Mouse (Mus musculus) left cerebral cortex, adult 2 months (tissue): ENCODE measurements around the gene Nup210. TPM values are rescaled to one million over a fixed set of nuclear protein-coding genes. Genes with fewer than 3 reads are reported as not detected.

Source experiments
- DNase-seq, 2 experiments: peaks; one replicate each; pipeline ENCODE4 v3.0.0; 2021 to 2022; ENCODE audit warnings: low spot score in 2 of 2, mixed read lengths in 1 of 2; ENCODE audit errors: extremely low spot score in 1 of 2
- H3K27ac ChIP-seq: fragments of 200-600 bp; 2 replicates; pipeline ENCODE4 v1.8.1; 2022
- H3K4me3 ChIP-seq: fragments of 200-600 bp; 2 replicates; pipeline ENCODE4 v1.8.1; 2022
- CTCF ChIP-seq: fragments of 200-600 bp; IDR thresholded peaks from 2 replicates; pipeline ENCODE4 v1.8.1; 2022; ENCODE audit warnings: antibody characterized with exemption, mild to moderate bottlenecking, moderate library complexity
- intact Hi-C: fragments of 180-260 bp; cut with DNase I; formaldehyde crosslinking; loops from one replicate; pipeline ENCODE4 v1.15.1; 2025
- total RNA-seq, 2 experiments: library from RNA; stranded (reverse); gene quantifications; 2 replicates each; pipeline ENCODE4 v1.2.3; 2021

Gene Nup210
- total RNA-seq, 2 experiments from 2014 or later = 23.5 to 24.5 TPM

- H3K4me3 ChIP-seq = no peak overlapping the region
- DNase-seq = no peak
- no peak for TF ChIP-seq CTCF
- no peak overlapping the region for H3K27ac ChIP-seq
- intact Hi-C loops = no loop called here
These were observed 18.8 kb downstream of the Nup210 start for GRCm38 (mm10) chr6:91097879-91098278.

GRCm38 (mm10) chr6:91095072-91095601 is 21.5 kb downstream of the Nup210 start:
- Histone ChIP-seq H3K27ac (no peak overlapping the region), H3K4me3 (no peak overlapping the region)
- peak in 1 of 2 experiments; percentile 25 for DNase-seq
- no peak for TF ChIP-seq CTCF
- intact Hi-C loops = no loop called here

- no peak for DNase-seq
- no peak overlapping the region for H3K4me3 ChIP-seq
- TF ChIP-seq CTCF = no peak
- intact Hi-C loops = no loop called here
- H3K27ac ChIP-seq = no peak overlapping the region
These were observed 24.3 kb downstream of the Nup210 start for GRCm38 (mm10) chr6:91092216-91092899.

GRCm38 (mm10) chr6:91085114-91085892 is 31.3 kb downstream of the Nup210 start:
- intact Hi-C loops = no loop called here
- Histone ChIP-seq H3K27ac (no peak overlapping the region), H3K4me3 (no peak overlapping the region)
- TF ChIP-seq CTCF = peak; percentile 42
- no peak for DNase-seq

- TF ChIP-seq CTCF = peak; percentile 10
- no peak overlapping the region for H3K27ac ChIP-seq
- intact Hi-C loops = no loop called here
- no peak for DNase-seq
- no peak overlapping the region for H3K4me3 ChIP-seq
These were observed 36.6 kb downstream of the Nup210 start for GRCm38 (mm10) chr6:91080033-91080432.

- Histone ChIP-seq H3K4me3 (no peak overlapping the region), H3K27ac (peak overlapping the region; percentile 71)
- intact Hi-C loops = no loop called here
- peak; percentile 77 to 80 for DNase-seq
- no peak for TF ChIP-seq CTCF
These were observed 40.4 kb downstream of the Nup210 start for GRCm38 (mm10) chr6:91076249-91076648.

- no peak for DNase-seq
- no peak overlapping the region for H3K4me3 ChIP-seq
- no peak for TF ChIP-seq CTCF
- intact Hi-C loops = no loop called here
- no peak overlapping the region for H3K27ac ChIP-seq
These were observed 48.1 kb downstream of the Nup210 start for GRCm38 (mm10) chr6:91068511-91068910.

- H3K4me3 ChIP-seq = no peak overlapping the region
- TF ChIP-seq CTCF = peak; percentile 26; the same call in 1 of the 2 replicates
- H3K27ac ChIP-seq = no peak overlapping the region
- intact Hi-C loops = no loop called here
- DNase-seq = no peak
These were observed 49.6 kb downstream of the Nup210 start for GRCm38 (mm10) chr6:91067048-91067447.

GRCm38 (mm10) chr6:91061296-91061695 is 55.3 kb downstream of the Nup210 start:
- no peak overlapping the region for H3K27ac ChIP-seq
- intact Hi-C loops = no loop called here
- no peak for DNase-seq
- TF ChIP-seq CTCF = no peak
- H3K4me3 ChIP-seq = no peak overlapping the region

GRCm38 (mm10) chr6:91059711-91060110 is 56.9 kb downstream of the Nup210 start:
- peak; percentile 85 for TF ChIP-seq CTCF
- intact Hi-C loops = loop anchor here (5.0 to 10.0 kb wide), 3 partner anchors 83 to 242 kb away; no protein-coding TSS in a partner anchor

GRCm38 (mm10) chr6:91057989-91058388 is 58.6 kb downstream of the Nup210 start:
- Histone ChIP-seq H3K4me3 (no peak overlapping the region), H3K27ac (peak overlapping the region; percentile 71; the same call in 1 of the 2 replicates)
- DNase-seq = no peak
- no peak for TF ChIP-seq CTCF
- intact Hi-C loops = loop anchor here (5.0 to 10.0 kb wide), 3 partner anchors 84 to 241 kb away; no protein-coding TSS in a partner anchor

More at GRCm38 (mm10) chr6:91059711-91060110, 56.9 kb downstream of the Nup210 start:
- no peak overlapping the region for H3K4me3 ChIP-seq
- DNase-seq = peak; percentile 43 to 54
- H3K27ac ChIP-seq = no peak overlapping the region

- intact Hi-C loops = loop anchor here (5.0 to 10.0 kb wide), 3 partner anchors 86 to 239 kb away; no protein-coding TSS in a partner anchor
- TF ChIP-seq CTCF = no peak
- H3K4me3 ChIP-seq = no peak overlapping the region
- DNase-seq = no peak
- H3K27ac ChIP-seq = peak overlapping the region; percentile 71
These were observed 60.3 kb downstream of the Nup210 start for GRCm38 (mm10) chr6:91056348-91056747.
